Mouse (Mus musculus) heart, postnatal 14 days (tissue): ENCODE results near the gene Ddo. TPM values are rescaled to one million over a fixed set of nuclear protein-coding genes. Genes with fewer than 3 reads are reported as not detected.

Experiments used
- DNase-seq, 2 experiments: peaks; one replicate each; pipeline ENCODE4 v3.0.0; 2021 to 2022
- intact Hi-C: fragments of 180-260 bp; cut with DNase I; formaldehyde crosslinking; loops from one replicate; pipeline ENCODE4 v1.15.1; 2025
- total RNA-seq, 2 experiments: library from RNA; stranded (reverse); gene quantifications; 2 replicates each; pipeline ENCODE4 v1.2.3; 2021

Gene Ddo
- total RNA-seq, 2 experiments from 2014 or later: 32.1 to 32.3 TPM

DNA sequence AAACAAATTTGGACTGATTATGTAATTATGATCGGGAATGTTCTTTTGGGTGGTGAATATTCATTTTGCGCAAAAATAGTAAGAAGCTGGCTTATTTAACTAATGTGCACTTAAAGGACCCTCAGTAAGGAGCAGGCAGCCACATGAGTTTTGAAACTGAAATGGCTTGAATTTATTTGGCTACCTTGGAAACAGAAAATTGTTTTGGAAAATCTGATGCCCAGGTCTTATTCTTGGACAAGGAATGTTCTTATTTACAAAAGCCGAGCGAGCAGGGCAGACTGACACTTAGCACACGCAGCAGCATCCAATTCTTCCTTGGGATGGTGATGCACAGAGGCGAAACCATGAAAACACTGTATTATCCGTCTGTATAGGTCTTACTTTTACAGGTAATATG lies 81.3 kb downstream of the Ddo start:
- DNase-seq: no peak
- intact Hi-C loops: no loop called here

DNA sequence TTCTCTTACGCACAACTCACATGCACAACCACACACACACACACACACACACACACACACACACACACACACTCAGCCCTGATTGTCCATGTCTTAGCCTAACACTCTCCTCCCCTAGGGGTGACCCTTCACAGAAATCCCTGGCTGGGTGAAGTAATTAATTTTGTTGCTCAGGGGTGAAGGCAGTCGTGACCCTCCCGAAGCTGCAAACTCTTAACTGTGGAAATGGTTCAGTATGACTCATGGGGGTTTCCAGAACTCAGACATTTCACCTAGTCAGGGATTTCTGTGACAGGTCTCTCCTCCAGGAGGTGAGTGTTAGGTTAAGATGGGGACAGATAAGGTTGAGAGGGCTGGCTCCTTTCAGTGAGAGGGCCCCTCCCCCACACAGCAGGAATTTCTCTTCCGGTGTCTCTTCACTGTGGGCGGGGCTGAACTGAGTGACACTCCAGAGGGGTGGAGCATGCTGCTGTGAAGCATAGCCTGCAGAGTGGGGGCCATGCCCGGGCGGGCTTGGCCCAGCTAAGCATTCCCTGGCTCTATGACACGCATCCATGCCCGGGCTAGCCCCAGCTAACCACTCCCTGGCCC lies 83.3 kb downstream of the Ddo start:
- DNase-seq: no peak
- intact Hi-C loops: no loop called here

DNA sequence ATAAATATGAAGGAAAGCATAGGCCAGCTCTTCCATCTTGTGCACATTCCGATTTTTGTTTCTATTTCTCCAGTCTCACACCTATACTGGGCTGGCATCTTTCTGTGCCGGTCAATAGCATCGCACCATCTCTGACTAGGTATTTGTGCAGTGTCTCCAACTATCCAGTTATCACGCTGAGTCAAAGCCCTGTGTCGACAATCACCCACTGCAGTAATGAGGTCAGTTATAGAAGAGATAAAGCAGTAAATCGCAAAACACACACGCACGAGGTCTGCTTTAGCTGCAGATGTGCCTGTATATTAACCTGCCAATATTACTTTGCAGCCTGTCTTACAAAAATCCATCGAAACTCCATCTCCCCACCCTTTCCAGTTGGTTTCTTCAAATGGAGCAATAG lies 84.0 kb downstream of the Ddo start:
- no peak for DNase-seq
- intact Hi-C loops: no loop called here

DNA sequence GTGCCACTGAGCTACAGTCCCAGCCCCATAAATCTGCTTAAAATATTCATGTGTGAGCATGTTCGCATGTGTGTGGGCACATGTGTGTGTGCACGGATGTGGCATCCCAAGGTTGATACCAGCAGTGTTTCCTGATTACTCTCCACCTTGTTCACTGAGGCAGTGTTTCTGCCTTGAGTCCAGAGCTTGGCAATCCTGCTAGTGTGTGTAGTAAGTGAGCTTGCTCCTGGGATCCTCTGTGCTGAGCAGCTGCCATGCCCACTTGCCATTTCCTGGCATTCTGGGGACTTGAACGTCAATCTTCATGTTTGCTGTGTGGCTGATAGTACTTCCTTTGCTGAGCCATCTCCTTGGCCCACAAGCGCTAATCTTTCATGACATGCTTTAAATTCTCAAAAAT lies 85.3 kb downstream of the Ddo start:
- DNase-seq: no peak
- intact Hi-C loops: no loop called here

DNA sequence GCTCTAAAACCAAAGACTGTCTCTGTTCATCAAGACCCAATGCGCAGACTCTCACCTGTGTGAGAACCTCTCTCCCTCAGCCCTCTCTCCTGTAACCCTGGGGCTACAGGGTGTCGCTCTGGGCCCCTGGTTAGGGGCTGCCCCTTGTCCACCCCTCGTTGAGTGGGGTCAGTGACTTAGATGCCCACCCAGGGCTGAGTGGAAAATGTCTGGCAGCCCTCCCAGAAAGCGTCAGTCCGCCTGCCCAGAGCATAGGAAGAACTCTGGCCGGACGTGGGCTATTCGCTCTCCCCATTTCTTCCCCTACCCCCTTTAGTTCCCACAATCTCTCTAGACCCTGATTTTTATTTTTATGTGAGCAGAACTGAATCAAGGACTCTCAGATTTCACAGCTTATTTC lies 86.5 kb downstream of the Ddo start:
- no peak for DNase-seq
- intact Hi-C loops: no loop called here

DNA sequence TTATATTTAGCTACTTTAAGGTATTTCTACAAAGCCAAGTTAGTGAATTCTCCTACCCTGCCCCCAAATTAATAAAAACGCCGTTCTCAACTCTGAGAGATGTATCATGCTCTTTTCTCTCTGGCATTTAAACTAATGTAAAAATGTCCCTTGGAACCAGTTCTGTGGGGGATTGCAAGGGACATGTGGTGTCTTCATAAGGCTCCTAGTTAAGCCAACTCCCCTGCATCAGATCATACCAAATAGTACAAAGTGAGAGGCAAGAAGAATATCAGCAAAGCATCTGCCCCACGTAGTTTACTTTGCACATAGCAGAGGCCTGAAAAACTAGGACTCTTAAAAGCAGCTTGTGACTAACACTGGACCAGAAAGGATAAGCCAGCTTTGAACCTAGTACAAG lies 86.9 kb downstream of the Ddo start:
- no peak for DNase-seq
- intact Hi-C loops: no loop called here

DNA sequence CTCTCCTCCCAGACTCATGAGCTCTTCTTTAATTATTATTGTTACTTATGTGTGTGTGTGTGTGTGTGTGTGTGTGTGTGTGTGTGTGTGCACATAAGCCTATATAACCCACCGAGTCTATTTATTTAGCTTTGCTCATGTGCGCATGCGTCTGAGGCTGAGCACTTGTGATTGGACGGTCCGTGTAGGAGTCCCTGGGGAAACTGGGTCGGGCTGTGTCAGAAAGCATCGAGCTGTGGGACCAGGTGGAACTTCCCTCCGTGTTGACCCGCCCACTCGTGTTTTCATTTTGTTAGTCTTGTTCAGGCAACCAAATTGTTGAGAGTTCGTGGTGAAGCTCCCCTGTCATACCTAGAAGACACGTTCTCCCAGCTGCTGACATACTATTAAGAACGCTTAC lies 88.6 kb downstream of the Ddo start:
- DNase-seq: no peak
- intact Hi-C loops: no loop called here

DNA sequence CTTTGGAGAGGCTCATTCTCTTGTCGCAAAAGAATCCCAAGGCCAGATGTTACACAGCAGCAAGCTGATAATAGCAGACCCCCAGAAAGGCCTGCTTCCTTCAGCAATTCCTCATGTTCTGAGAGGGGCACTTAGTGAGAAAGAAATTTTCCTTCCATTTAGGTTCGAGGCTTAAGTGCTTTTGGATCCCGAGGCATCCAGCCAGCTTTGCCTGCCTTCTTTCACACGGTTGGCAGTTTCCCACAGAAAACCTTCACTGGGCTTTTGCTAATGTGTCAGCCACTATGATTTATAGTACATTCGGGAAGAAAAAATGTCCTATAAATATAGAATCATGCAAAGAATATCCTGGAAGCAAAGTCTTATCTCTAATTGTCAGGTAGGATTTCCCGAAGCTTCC lies 89.3 kb downstream of the Ddo start:
- no peak for DNase-seq
- intact Hi-C loops: no loop called here

DNA sequence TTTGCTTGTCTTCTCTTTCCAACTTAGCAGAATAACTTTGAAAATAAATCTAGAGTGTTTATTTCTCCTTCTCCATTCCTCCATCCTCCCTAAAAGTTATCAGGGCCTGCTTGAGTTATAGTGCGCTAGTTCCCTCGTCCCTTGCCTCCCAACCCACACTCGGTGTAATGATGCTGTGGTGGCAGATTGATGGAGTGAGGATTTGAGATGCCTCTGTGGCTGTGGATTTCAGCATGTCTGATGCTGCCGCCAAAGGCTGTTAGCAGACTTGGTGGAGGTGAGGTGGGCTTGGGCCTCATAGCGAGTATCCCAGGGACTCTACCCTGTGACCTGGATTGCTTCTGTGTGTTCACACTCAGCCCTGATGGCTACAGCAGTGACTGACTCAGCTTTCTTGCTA lies 91.1 kb downstream of the Ddo start:
- no peak for DNase-seq
- intact Hi-C loops: no loop called here

DNA sequence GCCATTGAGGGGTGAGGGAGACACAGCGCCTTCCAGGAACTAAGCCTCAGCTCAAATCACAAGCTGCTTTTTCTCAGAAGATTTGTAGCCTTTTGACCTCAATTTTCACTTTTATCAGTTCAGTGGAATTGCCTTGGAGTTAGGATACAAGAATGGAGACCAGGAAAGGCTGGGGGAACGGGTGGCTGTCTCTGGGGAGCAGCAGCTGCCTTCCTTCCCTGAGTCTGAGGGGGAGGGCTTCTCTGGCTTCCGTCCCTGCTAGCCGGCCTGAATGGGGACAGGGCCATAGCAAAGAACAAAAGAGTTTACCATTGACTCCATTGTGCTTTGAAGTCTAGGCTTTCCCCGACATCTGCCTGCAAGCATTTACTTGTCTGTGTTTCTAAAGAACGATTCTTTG lies 94.5 kb downstream of the Ddo start:
- peak in 1 of 2 experiments; percentile 23 for DNase-seq
- intact Hi-C loops: no loop called here

DNA sequence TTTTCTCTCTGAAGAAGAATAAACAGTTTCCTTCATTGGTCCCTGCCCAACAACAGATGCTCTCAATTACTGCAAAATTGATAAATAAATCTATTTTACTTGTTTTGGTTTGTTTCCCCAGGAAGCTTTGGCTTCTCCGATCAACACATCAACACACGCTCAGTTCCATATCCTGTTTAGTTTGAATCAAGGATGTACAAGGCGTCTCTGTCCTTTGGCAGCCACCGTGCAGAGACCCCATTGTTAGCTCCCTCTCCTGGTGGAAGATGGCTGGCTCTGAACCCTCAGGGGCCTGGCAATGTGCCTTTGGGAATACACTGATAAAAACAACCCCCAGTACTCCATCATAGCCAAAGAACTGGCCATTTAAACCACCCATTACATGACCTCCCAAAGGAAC lies 95.3 kb downstream of the Ddo start:
- DNase-seq: no peak
- intact Hi-C loops: no loop called here

DNA sequence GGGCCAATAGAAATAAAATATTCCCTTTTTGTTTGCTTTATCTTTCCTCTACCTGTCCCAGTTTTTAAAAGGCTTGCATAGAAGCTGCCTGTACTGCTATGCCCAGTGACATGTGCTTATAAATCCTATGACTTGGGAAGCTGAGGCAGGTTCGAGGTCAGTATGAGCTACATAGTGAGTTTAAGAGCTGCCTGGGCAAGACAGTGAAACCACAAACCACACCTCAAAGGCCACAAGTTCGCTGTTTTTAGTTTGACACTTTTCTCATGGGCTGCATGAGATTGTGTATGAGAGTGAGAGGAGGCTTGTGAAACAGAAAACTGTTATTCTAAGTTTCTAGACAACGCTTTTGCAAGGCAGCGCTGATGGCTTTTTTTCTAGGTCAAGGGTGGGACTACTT lies 95.7 kb downstream of the Ddo start:
- intact Hi-C loops: no loop called here
- DNase-seq: no peak

DNA sequence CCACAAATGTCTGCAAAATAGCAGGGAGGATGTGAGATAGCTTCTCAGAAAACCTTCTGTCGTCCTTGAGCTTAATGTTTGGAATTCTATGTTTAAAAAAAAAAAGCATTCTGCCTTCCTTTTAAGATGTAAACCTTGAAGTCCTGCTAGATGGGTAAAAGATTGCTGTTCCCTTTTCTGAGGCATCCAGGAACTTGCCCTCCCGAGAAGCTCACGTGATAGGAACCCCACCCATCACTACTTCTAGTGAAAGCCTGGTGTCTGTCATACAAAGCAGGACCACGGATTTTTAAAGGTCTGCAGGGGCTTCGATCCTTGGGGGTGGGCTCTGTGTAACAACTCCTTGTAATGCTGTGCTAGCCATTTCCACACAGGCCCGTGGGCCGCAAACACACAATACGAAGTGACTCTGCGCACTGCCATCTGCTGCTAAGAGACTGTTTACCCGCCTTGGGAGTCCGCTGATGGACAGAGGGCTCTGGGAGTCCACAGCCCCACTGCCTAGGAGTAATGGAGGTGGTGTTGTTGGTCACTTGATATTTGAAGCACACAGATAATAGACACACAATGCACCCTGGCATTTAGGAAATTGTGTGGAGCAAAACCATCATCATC lies 96.6 kb downstream of the Ddo start:
- intact Hi-C loops: no loop called here
- DNase-seq: no peak

DNA sequence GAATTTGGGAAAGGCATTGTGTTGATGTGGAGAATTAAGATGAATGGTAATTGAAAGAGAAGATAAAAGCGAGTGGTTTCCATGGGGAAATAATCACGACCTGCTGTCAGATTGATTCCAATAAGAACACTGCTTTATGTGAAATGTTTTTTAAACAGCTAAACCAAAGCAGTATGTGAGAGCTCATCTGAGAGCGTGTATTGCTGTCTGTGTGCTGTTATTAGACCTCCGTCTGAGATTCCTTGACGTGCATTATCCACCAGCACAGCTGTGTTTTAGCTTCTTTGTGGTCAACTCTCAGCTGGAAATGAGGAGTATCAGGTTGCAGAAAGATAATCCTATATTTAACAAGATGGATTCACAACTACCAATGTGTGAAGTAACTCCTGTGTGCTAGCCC lies 97.2 kb downstream of the Ddo start:
- intact Hi-C loops: no loop called here
- DNase-seq: no peak

DNA sequence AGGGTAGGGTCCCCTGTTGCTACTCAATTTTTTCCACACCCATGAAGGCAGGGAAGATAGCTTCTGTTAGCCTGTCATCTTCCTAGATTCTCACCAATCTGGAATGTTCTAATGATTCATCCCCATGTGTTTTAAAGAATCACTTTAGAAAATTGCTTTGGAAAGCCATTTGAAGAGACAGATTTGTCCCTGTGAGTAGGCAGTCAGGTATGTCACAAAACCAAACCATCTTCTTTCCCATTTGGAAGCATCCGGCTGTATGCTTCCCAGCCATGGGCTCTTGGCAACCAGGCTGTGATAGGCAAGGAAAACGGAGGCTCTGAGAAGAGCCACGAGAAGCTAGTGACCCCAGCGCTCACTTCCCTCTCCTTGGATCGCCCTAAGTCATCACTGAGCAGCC lies 100.4 kb downstream of the Ddo start:
- no peak for DNase-seq
- intact Hi-C loops: no loop called here

Other genes with a start within 250 kb of the Ddo start
- not detected for gene Slc22a16, start 59.7 kb upstream of the Ddo start, total RNA-seq
- gene Mettl24, start 53.3 kb downstream of the Ddo start, total RNA-seq: 1 to 10 TPM; 1.4 to 1.5 TPM